Mouse (Mus musculus) hindbrain, postnatal 0 days (tissue): ENCODE measurements around the gene Trim11. TPM values are rescaled to one million over a fixed set of nuclear protein-coding genes. Genes with fewer than 3 reads are reported as not detected.

Source experiments
- ATAC-seq: fragments of 200-750 bp; cut with Nextera tagmentation; 2 replicates; pipeline ENCODE4 v1.8.0; 2017; ENCODE audit warnings: mild to moderate bottlenecking, moderate TSS enrichment, moderate library complexity
- DNase-seq: peaks from one replicate; pipeline ENCODE4 v3.0.0-alpha.2; 2015; ENCODE audit warnings: low spot score
- H3K27ac ChIP-seq: fragments of 300-500 bp; sonication (generic); 2 replicates; pipeline ENCODE4 v1.5.1; 2014; ENCODE audit warnings: mild to moderate bottlenecking
- H3K27me3 ChIP-seq: fragments of 300-500 bp; sonication (generic); 2 replicates; pipeline ENCODE4 v1.6.1; 2014; ENCODE audit warnings: low read length, mixed read lengths; ENCODE audit not compliant: insufficient read depth
- H3K36me3 ChIP-seq: fragments of 300-500 bp; sonication (generic); 2 replicates; pipeline ENCODE4 v1.6.1; 2014; ENCODE audit warnings: low read length, mixed read lengths; ENCODE audit not compliant: insufficient read depth
- H3K4me1 ChIP-seq: fragments of 300-500 bp; sonication (generic); 2 replicates; pipeline ENCODE4 v1.6.1; 2014; ENCODE audit warnings: antibody characterized with exemption, low read length, mixed read lengths; ENCODE audit not compliant: insufficient read depth
- H3K4me2 ChIP-seq: fragments of 300-500 bp; sonication (generic); 2 replicates; pipeline ENCODE4 v1.6.1; 2014; ENCODE audit warnings: low read depth, mild to moderate bottlenecking, low read length, moderate library complexity, mixed read lengths
- H3K4me3 ChIP-seq: fragments of 300-500 bp; sonication (generic); 2 replicates; pipeline ENCODE4 v1.5.1; 2014; ENCODE audit warnings: low read length
- H3K9ac ChIP-seq: fragments of 300-500 bp; sonication (generic); replicated peaks from 2 replicates; pipeline ENCODE4 v1.6.1; 2014; ENCODE audit warnings: mild to moderate bottlenecking, low read length, moderate library complexity, mixed read lengths
- H3K9me3 ChIP-seq: fragments of 300-500 bp; sonication (generic); 2 replicates; pipeline ENCODE4 v1.6.1; 2016; ENCODE audit warnings: low read length, mixed read lengths
- CTCF ChIP-seq: IDR thresholded peaks from 2 replicates; pipeline ENCODE4 v1.5.1; 2016; ENCODE audit warnings: antibody characterized with exemption, control low read depth, low read depth
- WGBS: fragments of 180-500 bp; shearing (Covaris S2); extraction: QIAGEN DNeasy Blood & Tissue Kit; methylation state at CpG from one replicate; pipeline ENCODE4 v1.1.7; 2014; 5-methylcytosine and 5-hydroxymethylcytosine counted together
- polyA plus RNA-seq: library from polyadenylated mRNA; unstranded; fragments of >200 nt; fragmentation: Nextera tagmentation; extraction: Ambion mirVana; gene quantifications from 2 replicates; pipeline ENCODE4 v1.2.1, GENCODE M21; 2015
- total RNA-seq: library from RNA; depleted of rRNA; stranded (reverse); fragments of >200 nt; gene quantifications from 2 replicates; pipeline ENCODE4 v1.2.3, GENCODE M21; 2014

The Trim11 gene
- total and polyA plus RNA-seq, 2 experiments from 2014 or later = 14.1 to 31.7 TPM

- H3K4me2 ChIP-seq = no peak overlapping the region
- WGBS = 89% methylated on average over 21 of the region's 21 CpGs
- no peaks in the 10 kb centered on the region for H3K9me3 ChIP-seq
- H3K4me1 ChIP-seq = no peaks in the 10 kb centered on the region
- H3K4me3 ChIP-seq = no peak overlapping the region
- no peaks in the 10 kb centered on the region for H3K27me3 ChIP-seq
- DNase-seq (no peak), ATAC-seq (no peak)
- 0 out of 2 replicates have a peak, but pooled peaks have one; percentile 5 for TF ChIP-seq CTCF
- H3K27ac ChIP-seq = no peak overlapping the region
- no peaks in the 10 kb centered on the region for H3K36me3 ChIP-seq
- no peak overlapping the region for H3K9ac ChIP-seq
Observed at GRCm38 (mm10) chr11:58970831-58971530, 6.9 kb upstream of the Trim11 start.

DNA sequence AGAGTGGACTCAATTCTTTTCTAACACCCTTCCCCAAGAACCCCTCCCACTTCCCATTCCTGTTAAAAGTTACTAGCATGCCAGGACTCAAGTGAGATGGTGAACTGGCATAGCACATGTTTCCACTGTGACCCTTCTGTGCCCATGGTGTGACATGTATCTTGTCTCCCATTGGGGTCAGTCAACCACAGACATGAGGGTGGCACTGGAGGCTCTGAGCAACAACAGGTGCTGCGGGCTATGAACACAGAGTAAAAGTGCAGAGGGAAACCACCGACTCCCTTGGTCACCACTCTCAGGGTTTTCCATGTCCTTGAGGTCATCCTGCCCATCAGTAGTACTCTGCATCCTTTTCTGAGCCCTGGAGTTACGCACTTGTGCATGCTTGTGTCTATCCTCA is 6.1 kb upstream of the Trim11 start:
- Histone ChIP-seq H3K36me3 (no peaks in the 10 kb centered on the region), H3K4me1 (no peaks in the 10 kb centered on the region), H3K27me3 (no peaks in the 10 kb centered on the region), H3K4me2 (no peak overlapping the region), H3K4me3 (no peak overlapping the region), H3K9me3 (no peaks in the 10 kb centered on the region), H3K9ac (no peak overlapping the region), H3K27ac (no peak overlapping the region)
- 91% methylated on average over 3 of the region's 3 CpGs for WGBS
- no peak for TF ChIP-seq CTCF
- DNase-seq (no peak), ATAC-seq (no peak)

- Histone ChIP-seq H3K27me3 (no peaks in the 10 kb centered on the region), H3K9ac (no peak overlapping the region), H3K4me3 (no peak overlapping the region), H3K4me2 (no peak overlapping the region), H3K27ac (no peak overlapping the region), H3K36me3 (no peaks in the 10 kb centered on the region), H3K4me1 (peaks cover 8% of the 10 kb centered on the region), H3K9me3 (no peaks in the 10 kb centered on the region)
- 88% methylated on average over 3 of the region's 3 CpGs for WGBS
- no peak for DNase-seq
- no peak for ATAC-seq
- TF ChIP-seq CTCF = no peak
Observed at GRCm38 (mm10) chr11:58974414-58974813, 3.5 kb upstream of the Trim11 start.

GRCm38 (mm10) chr11:58977150-58977549 is 743 bp upstream of the Trim11 start:
- Histone ChIP-seq H3K4me2 (peak overlapping the region; percentile 100), H3K36me3 (0 out of 2 replicates have a peak, but pooled peaks cover 3% of the 10 kb centered on the region), H3K27ac (peak overlapping the region; percentile 52; the same call in 1 of the 2 replicates), H3K9me3 (no peaks in the 10 kb centered on the region), H3K9ac (peak overlapping the region; percentile 82), H3K27me3 (no peaks in the 10 kb centered on the region), H3K4me3 (peak overlapping the region; percentile 88), H3K4me1 (peaks cover 20% of the 10 kb centered on the region)
- no peak for ATAC-seq
- under 1% methylated on average over 29 of the region's 29 CpGs for WGBS
- no peak for TF ChIP-seq CTCF
- DNase-seq = peak; percentile 23

- Histone ChIP-seq H3K9me3 (no peaks in the 10 kb centered on the region), H3K27me3 (no peaks in the 10 kb centered on the region), H3K4me3 (peak overlapping the region; percentile 88), H3K4me2 (peak overlapping the region; percentile 100), H3K27ac (peak overlapping the region; percentile 52), H3K9ac (peak overlapping the region; percentile 82), H3K36me3 (0 out of 2 replicates have a peak, but pooled peaks cover 6% of the 10 kb centered on the region), H3K4me1 (peaks cover 20% of the 10 kb centered on the region)
- TF ChIP-seq CTCF = no peak
- ATAC-seq (peak; percentile 13), DNase-seq (no peak)
- under 1% methylated on average over 21 of the region's 21 CpGs for WGBS
Observed at GRCm38 (mm10) chr11:58977607-58978026, 276 bp upstream of the Trim11 start.

GRCm38 (mm10) chr11:58978706-58979030 is 775 bp downstream of the Trim11 start:
- H3K9me3 ChIP-seq = no peaks in the 10 kb centered on the region
- H3K4me2 ChIP-seq = peak overlapping the region; percentile 100
- DNase-seq (no peak), ATAC-seq (no peak)
- no peak for TF ChIP-seq CTCF
- no peak overlapping the region; the same call in 1 of the 2 replicates for H3K27ac ChIP-seq
- peak overlapping the region; percentile 82 for H3K9ac ChIP-seq
- H3K27me3 ChIP-seq = no peaks in the 10 kb centered on the region
- 2% methylated on average over 5 of the region's 5 CpGs for WGBS
- 0 out of 2 replicates have a peak, but pooled peaks cover 11% of the 10 kb centered on the region for H3K36me3 ChIP-seq
- peak overlapping the region; percentile 88 for H3K4me3 ChIP-seq
- H3K4me1 ChIP-seq = peaks cover 20% of the 10 kb centered on the region

- Histone ChIP-seq H3K9ac (peak overlapping the region; percentile 82; the same call in 1 of the 2 replicates), H3K36me3 (peaks cover 11% of the 10 kb centered on the region; the same call in 1 of the 2 replicates), H3K4me2 (peak overlapping the region; percentile 100), H3K9me3 (no peaks in the 10 kb centered on the region), H3K27ac (no peak overlapping the region), H3K27me3 (no peaks in the 10 kb centered on the region), H3K4me1 (peaks cover 20% of the 10 kb centered on the region), H3K4me3 (peak overlapping the region; percentile 88)
- ATAC-seq = no peak
- DNase-seq = no peak
- WGBS = 82% methylated on average over 3 of the region's 3 CpGs
- no peak for TF ChIP-seq CTCF
Observed at GRCm38 (mm10) chr11:58979183-58979582, 1.3 kb downstream of the Trim11 start.
